Mouse (Mus musculus) thymus, adult 18-20 months (tissue): ENCODE data around the gene Zfp414.

Source experiments
- DNase-seq, 2 experiments: peaks; one replicate each; pipeline ENCODE4 v3.0.0; 2022; ENCODE audit warnings: mixed read lengths in 2 of 2

Zfp414 gene

DNA sequence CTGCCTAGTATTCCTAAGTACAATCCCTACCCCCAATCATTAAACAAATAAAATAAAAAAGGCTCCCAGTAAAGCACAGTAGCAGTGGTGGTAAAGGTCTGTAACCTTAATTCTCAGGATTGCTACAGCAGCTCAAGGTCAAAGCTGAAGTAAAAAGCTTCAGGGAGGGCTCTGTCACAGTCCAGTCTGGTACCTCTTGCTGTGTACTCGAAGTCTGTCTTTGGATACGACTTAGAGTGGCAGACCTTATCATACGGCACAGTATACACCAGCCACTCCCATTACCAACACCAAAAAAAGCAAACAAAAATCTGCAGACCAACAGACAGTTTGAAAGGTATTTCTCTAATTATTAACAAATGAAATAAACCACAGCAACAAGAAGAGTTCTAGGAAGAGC lies 37.9 kb downstream of the Zfp414 start:
- DNase-seq: no peak

DNA sequence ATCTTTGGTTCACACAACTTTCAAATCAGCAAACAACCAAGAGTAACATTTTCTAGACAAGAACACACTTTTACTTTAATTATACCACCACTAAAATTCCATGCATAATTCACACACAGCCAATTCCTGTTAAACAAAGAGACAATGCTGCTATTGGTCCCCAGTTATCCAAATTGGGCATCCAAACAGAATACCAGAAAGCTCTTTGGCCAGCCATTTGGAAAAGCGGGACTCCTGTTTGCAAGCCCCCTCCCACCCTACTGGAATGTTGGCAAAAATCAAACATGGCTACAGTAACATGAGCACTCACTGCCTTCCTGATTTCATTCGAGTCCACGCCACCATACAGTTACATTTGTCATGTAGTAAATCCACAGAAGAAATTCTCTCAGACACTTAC lies 40.8 kb downstream of the Zfp414 start:
- DNase-seq: no peak

DNA sequence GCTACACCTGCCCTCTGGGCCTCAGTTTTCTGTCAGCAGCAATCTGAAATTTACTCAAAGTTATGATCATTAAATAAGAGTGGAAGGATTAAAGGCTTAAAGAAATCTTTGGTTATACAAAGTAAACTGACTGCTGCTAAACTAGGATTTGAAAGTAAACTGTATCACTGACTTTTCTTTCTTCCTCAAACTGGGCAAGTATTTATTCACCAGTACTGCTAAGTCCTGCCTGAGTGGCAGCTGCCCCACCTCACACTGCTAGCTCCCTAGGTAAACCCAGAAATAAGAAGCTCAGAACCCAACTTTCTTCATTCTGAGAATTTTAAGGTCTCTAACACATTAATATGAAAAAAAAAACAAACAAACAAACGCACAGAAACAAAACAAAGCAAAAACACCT lies 44.9 kb downstream of the Zfp414 start:
- DNase-seq: no peak

DNA sequence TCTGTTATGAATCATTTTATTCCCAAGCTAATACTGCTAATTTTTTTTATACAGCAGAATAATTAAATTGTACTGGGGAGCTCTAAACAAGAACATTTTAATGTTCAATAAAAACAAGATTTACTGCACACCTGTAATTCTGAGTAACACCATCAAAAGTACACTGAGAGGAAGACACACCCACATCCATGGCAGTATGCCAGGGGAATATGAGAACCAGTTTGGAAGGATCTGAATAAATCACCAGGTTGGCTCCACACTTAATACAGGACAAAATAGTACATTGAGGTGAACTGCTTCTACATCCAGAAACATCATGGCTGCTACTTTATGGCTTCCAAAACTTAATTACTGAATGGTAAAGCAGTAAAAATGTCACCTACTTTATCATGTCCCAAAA lies 46.6 kb downstream of the Zfp414 start:
- no peak for DNase-seq

DNA sequence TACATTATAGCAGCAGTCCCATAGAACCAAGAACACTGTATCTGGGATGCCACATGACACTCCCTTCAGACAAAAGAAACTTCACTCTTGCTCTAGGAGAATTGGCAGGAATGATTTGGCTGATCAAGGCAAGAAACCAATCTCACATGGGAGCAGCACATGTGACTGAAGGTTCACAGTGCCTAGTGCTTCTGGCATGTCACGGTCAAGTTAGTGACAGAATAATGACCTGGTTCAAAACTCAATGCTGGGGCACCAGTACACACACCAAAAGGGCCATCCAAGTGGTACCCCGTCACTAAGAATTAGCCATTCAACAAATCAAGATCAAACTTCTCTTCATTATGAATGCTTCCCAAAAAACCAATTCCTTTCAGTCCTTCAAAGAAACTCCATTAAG lies 47.2 kb downstream of the Zfp414 start:
- no peak for DNase-seq

DNA sequence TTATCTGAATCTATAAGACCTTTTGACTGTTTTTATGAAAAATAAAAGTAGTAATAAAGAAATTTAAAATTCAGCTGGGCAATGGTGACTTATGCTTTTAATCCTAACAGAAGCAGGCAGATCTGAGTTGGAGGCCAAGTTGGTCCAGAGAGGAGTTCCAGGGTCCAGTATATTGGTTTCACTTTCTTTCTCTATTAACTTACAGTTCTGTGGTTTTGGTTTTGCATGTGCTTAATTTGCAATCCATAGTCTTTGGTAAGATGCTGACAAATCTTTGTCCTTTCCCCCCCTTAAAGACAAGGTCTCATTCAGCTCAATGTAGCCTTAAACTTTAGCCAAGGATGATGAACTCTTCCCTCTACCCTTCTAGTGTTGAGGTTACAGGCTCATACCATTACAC lies 49.9 kb downstream of the Zfp414 start:
- DNase-seq: no peak
